Mouse (Mus musculus) MEL (cell line): Measurements from ENCODE around the gene Mt2. TPM values are rescaled to one million over a fixed set of nuclear protein-coding genes. Genes with fewer than 3 reads are reported as not detected.

ENCODE experiments used
- DNase-seq: peaks from one replicate; pipeline ENCODE4 v3.0.0; 2011; ENCODE audit warnings: low read depth, low spot score
- H3K27ac ChIP-seq: 2 replicates; pipeline ENCODE4 v1.5.1; 2012; ENCODE audit warnings: low read depth, mild to moderate bottlenecking, control low read depth, low read length, moderate library complexity; ENCODE audit not compliant: control insufficient read depth
- H3K27me3 ChIP-seq, 2 experiments: fragments of 150-350 bp in 1 of 2; sonication (generic) in 1 of 2; 2 replicates each; pipeline ENCODE4 v1.6.1; 2012; ENCODE audit warnings: low read length in 2 of 2, mild to moderate bottlenecking in 2 of 2, improper control_type of control experiment in 1 of 2, moderate library complexity in 1 of 2; ENCODE audit not compliant: insufficient read depth in 2 of 2, control insufficient read depth in 1 of 2
- H3K36me3 ChIP-seq, 2 experiments: 2 replicates each; pipeline ENCODE4 v1.6.1; 2012 to 2014; ENCODE audit warnings: low read length in 2 of 2, improper control_type of control experiment in 1 of 2, inconsistent platforms in 1 of 2, mild to moderate bottlenecking in 1 of 2; ENCODE audit not compliant: insufficient read depth in 2 of 2, control insufficient read depth in 1 of 2
- H3K4me1 ChIP-seq, 2 experiments: fragments of 150-350 bp in 1 of 2; sonication (generic) in 1 of 2; 2 replicates each; pipeline ENCODE4 v1.6.1; 2012; ENCODE audit warnings: low read length in 2 of 2, improper control_type of control experiment in 1 of 2, mild to moderate bottlenecking in 1 of 2; ENCODE audit not compliant: insufficient read depth in 2 of 2, control insufficient read depth in 1 of 2
- H3K4me3 ChIP-seq, 2 experiments: fragments of 150-350 bp in 1 of 2; sonication (generic) in 1 of 2; 2 replicates each; pipeline ENCODE4 v1.5.1; 2012; ENCODE audit warnings: low read depth in 2 of 2, low read length in 2 of 2, mild to moderate bottlenecking in 2 of 2, moderate library complexity in 2 of 2, control low read depth in 1 of 2, improper control_type of control experiment in 1 of 2; ENCODE audit not compliant: control insufficient read depth in 1 of 2, insufficient read depth in 1 of 2
- H3K79me2 ChIP-seq: 2 replicates; pipeline ENCODE4 v1.6.1; 2012; ENCODE audit warnings: mild to moderate bottlenecking, low read length, moderate library complexity; ENCODE audit not compliant: control insufficient read depth, poor library complexity, insufficient read depth
- H3K9ac ChIP-seq: 2 replicates; pipeline ENCODE4 v1.6.1; 2012; ENCODE audit warnings: low read depth, mild to moderate bottlenecking, control low read depth, low read length, moderate library complexity; ENCODE audit not compliant: control insufficient read depth, poor library complexity, severe bottlenecking
- H3K9me3 ChIP-seq: fragments of 150-350 bp; sonication (generic); replicated peaks from 2 replicates; pipeline ENCODE4 v1.6.1; 2012; ENCODE audit warnings: mild to moderate bottlenecking, low read length, improper control_type of control experiment, moderate library complexity; ENCODE audit not compliant: insufficient read depth
- CTCF ChIP-seq, 3 experiments: IDR thresholded peaks in 2 of 3; conservative IDR thresholded peaks in 1 of 3; 2 replicates each; pipeline ENCODE4 v1.5.1; 2011 to 2012; ENCODE audit warnings: low read length in 3 of 3, low read depth in 2 of 3, mild to moderate bottlenecking in 2 of 3, improper control_type of control experiment in 1 of 3, inconsistent platforms in 1 of 3, mixed read lengths in 1 of 3, moderate library complexity in 1 of 3; ENCODE audit not compliant: control insufficient read depth in 1 of 3, insufficient read depth in 1 of 3, poor library complexity in 1 of 3, severe bottlenecking in 1 of 3
- ETS1 ChIP-seq: IDR thresholded peaks from 2 replicates; pipeline ENCODE4 v1.6.1; 2012; ENCODE audit warnings: low read depth, mild to moderate bottlenecking, inconsistent platforms, low read length, improper control_type of control experiment, moderate library complexity
- GATA1 ChIP-seq: IDR thresholded peaks from 2 replicates; pipeline ENCODE4 v1.6.1; 2011; ENCODE audit warnings: low read depth, low read length, improper control_type of control experiment
- JUND ChIP-seq: IDR thresholded peaks from 2 replicates; pipeline ENCODE4 v1.6.1; 2011; ENCODE audit warnings: low read depth, mild to moderate bottlenecking, improper control_type of control experiment, low read length
- KAT2A ChIP-seq: conservative IDR thresholded peaks from 2 replicates; pipeline ENCODE4 v1.6.1; 2012; ENCODE audit warnings: low read depth, low read length, improper control_type of control experiment, inconsistent platforms
- MEF2A ChIP-seq: IDR thresholded peaks from 2 replicates; pipeline ENCODE4 v1.6.1; 2014; ENCODE audit warnings: low read depth, mild to moderate bottlenecking, inconsistent platforms, low read length, improper control_type of control experiment; ENCODE audit not compliant: poor library complexity, insufficient replicate concordance, severe bottlenecking; ENCODE audit errors: extremely low read depth
- MYB ChIP-seq: IDR thresholded peaks from 2 replicates; pipeline ENCODE4 v1.6.1; 2011; ENCODE audit warnings: mild to moderate bottlenecking, low read depth, low read length, improper control_type of control experiment
- MYC ChIP-seq: IDR thresholded peaks from 2 replicates; pipeline ENCODE4 v1.6.1; 2011; ENCODE audit warnings: low read depth, mild to moderate bottlenecking, low read length, improper control_type of control experiment, moderate library complexity
- POLR2AphosphoS2 ChIP-seq: IDR thresholded peaks from 2 replicates; pipeline ENCODE4 v1.6.1; 2011; ENCODE audit warnings: low read length, improper control_type of control experiment
- RAD21 ChIP-seq: IDR thresholded peaks from 2 replicates; pipeline ENCODE4 v1.6.1; 2011; ENCODE audit warnings: mild to moderate bottlenecking, low read depth, low read length, improper control_type of control experiment
- SMC3 ChIP-seq: IDR thresholded peaks from 2 replicates; pipeline ENCODE4 v1.6.1; 2011; ENCODE audit warnings: low read depth, low read length, improper control_type of control experiment
- TCF12 ChIP-seq: IDR thresholded peaks from 2 replicates; pipeline ENCODE4 v1.6.1; 2014; ENCODE audit warnings: low read depth, mild to moderate bottlenecking, inconsistent platforms, low read length, improper control_type of control experiment, moderate library complexity
- ZC3H11A ChIP-seq: IDR thresholded peaks from 2 replicates; pipeline ENCODE4 v1.6.1; 2012; ENCODE audit warnings: low read depth, mild to moderate bottlenecking, inconsistent platforms, low read length, improper control_type of control experiment
- ZMIZ1 ChIP-seq: IDR thresholded peaks from 2 replicates; pipeline ENCODE4 v1.6.1; 2012; ENCODE audit warnings: low read depth, mild to moderate bottlenecking, inconsistent platforms, low read length, improper control_type of control experiment, moderate library complexity
- polyA plus RNA-seq, 2 experiments: library from polyadenylated mRNA; stranded (reverse) in 1 of 2; unstranded in 1 of 2; fragments of >175 nt in 1 of 2; fragments of >200 nt in 1 of 2; gene quantifications; 2 replicates each; pipeline versions ENCODE4 v1.2.1 to v1.2.4; 2012; ENCODE audit warnings: low replicate concordance in 2 of 2, low read depth in 1 of 2; ENCODE audit not compliant: insufficient read length in 2 of 2, insufficient read depth in 1 of 2, missing spikeins in 1 of 2
- total RNA-seq: library from RNA; depleted of rRNA; stranded (reverse); fragments of 300-350 nt; gene quantifications from 2 replicates; pipeline ENCODE4 v1.2.3, GENCODE M21; 2012

The Mt2 gene
- total and polyA plus RNA-seq, 3 experiments, result 469 to 2,013 TPM; not detected in 1

DNA sequence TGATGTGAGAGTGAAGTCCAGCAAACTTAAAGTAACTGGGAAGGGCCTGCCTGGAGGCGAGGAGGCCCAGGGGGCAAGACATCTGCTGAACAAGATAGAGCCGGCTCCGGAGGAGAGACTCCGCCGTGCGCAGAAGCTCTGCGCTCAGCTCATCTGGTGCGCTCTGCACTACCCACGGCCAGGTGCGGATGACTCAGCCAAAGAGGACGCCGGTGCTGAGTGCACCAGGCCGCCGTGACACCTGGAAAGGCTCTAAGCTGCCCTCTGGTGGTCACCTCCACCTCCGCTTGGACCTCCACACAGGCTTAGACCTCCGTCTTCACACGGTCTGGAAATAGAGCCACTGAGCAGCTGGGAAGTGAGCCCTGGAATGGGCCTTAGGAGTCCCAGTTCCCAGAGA is 14.1 kb downstream of the Mt2 start:
- DNase-seq, result peak; percentile 46
- Histone ChIP-seq H3K27ac (no peak overlapping the region), H3K4me1 (peaks cover 11 to 37% of the 10 kb centered on the region in 2 experiments), H3K27me3 (no peaks in the 10 kb centered on the region), H3K9me3 (no peaks in the 10 kb centered on the region), H3K79me2 (no peaks in the 10 kb centered on the region; the same call in 1 of the 2 replicates), H3K36me3 (peaks cover 0 to 23% of the 10 kb centered on the region in 2 experiments; a peak in 2 of 4 replicates), H3K4me3 (no peak overlapping the region), H3K9ac (no peak overlapping the region)
- peak; percentile 63 for TF ChIP-seq SMC3
- TF ChIP-seq MYC, result no peak
- TF ChIP-seq ZC3H11A, result peak; percentile 25; the same call in 1 of the 2 replicates
- TF ChIP-seq TCF12, result peak; percentile 16; the same call in 1 of the 2 replicates
- TF ChIP-seq CTCF (IDR thresholded peaks at IDR 0.05 in 2 of 3, conservative IDR thresholded peaks at IDR 0.05 in 1 of 3; ENCODE audit: control insufficient read depth in 1 of 3, insufficient read depth in 1 of 3, low read depth in 2 of 3, low read length in 3 of 3, poor library complexity in 1 of 3, severe bottlenecking in 1 of 3), result peak; percentile 55 to 76 (median 65)
- peak; percentile 28 for TF ChIP-seq RAD21

GRCm38 (mm10) chr8:94187290-94188002 is 15.0 kb downstream of the Mt2 start:
- peaks cover 0 to 24% of the 10 kb centered on the region in 2 experiments; a peak in 2 of 4 replicates for H3K36me3 ChIP-seq
- peaks cover 11 to 42% of the 10 kb centered on the region in 2 experiments for H3K4me1 ChIP-seq
- no peaks in the 10 kb centered on the region for H3K27me3 ChIP-seq
- DNase-seq, result peak; percentile 40
- no peaks in the 10 kb centered on the region for H3K9me3 ChIP-seq
- H3K9ac ChIP-seq, result 0 out of 2 replicates have a peak overlapping the region, but pooled peaks have one; percentile 14
- no peaks in the 10 kb centered on the region; the same call in 1 of the 2 replicates for H3K79me2 ChIP-seq
- TF ChIP-seq ZC3H11A, result no peak
- TF ChIP-seq MYB, result no peak
- TF ChIP-seq KAT2A, result no peak
- no peak overlapping the region for H3K4me3 ChIP-seq
- H3K27ac ChIP-seq, result no peak overlapping the region

DNA sequence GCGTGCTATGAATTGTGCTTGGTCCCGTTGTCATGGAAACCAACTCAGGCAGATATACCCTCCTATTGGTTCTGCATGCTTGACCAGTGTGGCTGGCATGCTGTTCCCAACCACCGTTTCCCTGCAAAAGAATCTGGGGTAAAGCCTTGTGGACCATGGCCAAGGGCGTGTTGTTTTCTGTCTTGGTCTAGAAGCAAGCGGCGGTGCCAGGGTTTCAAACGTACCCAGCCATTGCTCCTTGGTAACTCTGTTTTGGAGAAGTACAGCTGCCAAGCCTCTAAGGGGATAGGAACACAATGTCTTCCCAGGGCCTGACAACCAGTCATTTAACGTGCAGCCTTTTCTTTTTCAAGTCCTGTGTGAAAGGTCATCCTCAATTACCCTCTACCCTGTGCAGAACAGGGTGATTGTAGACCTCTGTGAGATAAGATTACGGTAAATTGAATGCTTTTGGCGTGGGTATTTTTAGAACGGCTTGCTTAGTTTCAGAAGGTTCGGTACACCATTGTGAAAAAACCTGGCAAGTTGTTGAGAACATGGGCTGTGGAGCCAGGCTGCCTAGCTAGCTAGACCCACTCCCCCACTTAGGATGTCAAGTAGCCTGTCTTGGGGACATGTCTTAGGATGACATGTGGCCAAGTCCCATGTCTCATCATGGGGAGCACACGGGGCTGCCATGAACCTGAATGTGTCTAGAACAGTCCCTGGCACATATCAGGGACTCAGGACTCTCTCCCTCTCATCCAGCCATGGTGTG is 17.0 kb downstream of the Mt2 start:
- Histone ChIP-seq H3K27ac (peak overlapping the region; percentile 7; the same call in 1 of the 2 replicates), H3K36me3 (peaks cover 0 to 22% of the 10 kb centered on the region in 2 experiments; a peak in 2 of 4 replicates)
- DNase-seq, result no peak
- TF ChIP-seq POLR2AphosphoS2 (no peak), ZMIZ1 (no peak), JUND (no peak), ETS1 (peak; percentile 16; the same call in 1 of the 2 replicates), GATA1 (peak; percentile 31; the same call in 1 of the 2 replicates), MEF2A (peak; percentile 32; the same call in 1 of the 2 replicates)
- TF ChIP-seq, all 39 proteins: peak for 3
- H3K4me3 ChIP-seq, result no peak overlapping the region
- H3K9ac ChIP-seq, result peak overlapping the region; percentile 14; the same call in 1 of the 2 replicates
- no peaks in the 10 kb centered on the region for H3K9me3 ChIP-seq
- H3K4me1 ChIP-seq, result peaks cover 11 to 33% of the 10 kb centered on the region in 2 experiments
- H3K27me3 ChIP-seq, result no peaks in the 10 kb centered on the region
- no peaks in the 10 kb centered on the region for H3K79me2 ChIP-seq
